In genomic region chr7:27685220-27685619, GRCm38 (mm10) we compare ENCODE assay signal across 11 mouse cellular contexts. TPM values are rescaled to one million over a fixed set of nuclear protein-coding genes. Genes with fewer than 3 reads are reported as not detected.
DNase-seq lines count a peak whose midpoint lies in the region; ATAC-seq lines count a peak whose summit lies in the region.
"Had no signal": no experiment of that assay in that cellular context is flagged by ENCODE, and none has a peak within 500 bp of the region (broad histone marks: within the 10 kb centered on the region; RNA-seq: fewer than 3 reads in every experiment).

No protein-coding gene starts in this region.

- H3K4me3 ChIP-seq in kidney, embryonic 14.5 days (ENCODE audit: low read length): no peak overlapping the region
- H3K4me3 ChIP-seq in embryonic facial prominence, embryonic 12.5 days: no peak overlapping the region
- peak overlapping the region; percentile 32 for H3K4me3 ChIP-seq in hindbrain, embryonic 10.5 days
- H3K4me3 ChIP-seq in midbrain, embryonic 15.5 days: peak overlapping the region; percentile 29

- no peak for DNase-seq in kidney, adult 18-20 months
- DNase-seq in hindbrain, embryonic 10.5 days (ENCODE audit: low spot score): no peak
- no peak for DNase-seq in layer of hippocampus, postnatal 36 days
- no peak for DNase-seq in urinary bladder, adult 18-20 months (ENCODE audit: low spot score in 2 of 2)
- DNase-seq: thymus, postnatal 25 days had no signal

- no peaks in the 10 kb centered on the region for H3K27me3 ChIP-seq in kidney, embryonic 14.5 days (ENCODE audit: control insufficient read depth, insufficient read depth, low read length)
- H3K27me3 ChIP-seq in embryonic facial prominence, embryonic 12.5 days: no peaks in the 10 kb centered on the region
- no peaks in the 10 kb centered on the region for H3K27me3 ChIP-seq in hindbrain, embryonic 10.5 days (ENCODE audit: insufficient read depth, poor library complexity, severe bottlenecking)
- no peaks in the 10 kb centered on the region for H3K27me3 ChIP-seq in midbrain, embryonic 15.5 days (replicated peaks)

- no peaks in the 10 kb centered on the region for H3K36me3 ChIP-seq in kidney, embryonic 14.5 days (ENCODE audit: control insufficient read depth, insufficient read depth, low read length)
- no peaks in the 10 kb centered on the region for H3K36me3 ChIP-seq in embryonic facial prominence, embryonic 12.5 days
- no peaks in the 10 kb centered on the region for H3K36me3 ChIP-seq in hindbrain, embryonic 10.5 days
- no peaks in the 10 kb centered on the region for H3K36me3 ChIP-seq in midbrain, embryonic 15.5 days (replicated peaks)

- 32% methylated on average over 5 of the region's 5 CpGs for WGBS in kidney, embryonic 14.5 days
- WGBS in embryonic facial prominence, embryonic 12.5 days: 41% methylated on average over 5 of the region's 5 CpGs
- WGBS in hindbrain, embryonic 10.5 days: 45% methylated on average over 5 of the region's 5 CpGs
- WGBS in midbrain, embryonic 15.5 days: 35% methylated on average over 5 of the region's 5 CpGs

- no peak overlapping the region for H3K27ac ChIP-seq in kidney, embryonic 14.5 days (ENCODE audit: low read depth, low read length)
- no peak overlapping the region for H3K27ac ChIP-seq in embryonic facial prominence, embryonic 12.5 days
- peak overlapping the region; percentile 67; the same call in 1 of the 2 replicates for H3K27ac ChIP-seq in hindbrain, embryonic 10.5 days
- H3K27ac ChIP-seq in midbrain, embryonic 15.5 days: no peak overlapping the region

- H3K4me1 ChIP-seq in kidney, embryonic 14.5 days (ENCODE audit: control insufficient read depth, insufficient read depth, low read length): peaks cover 8% of the 10 kb centered on the region; the same call in 1 of the 2 replicates
- 0 out of 2 replicates have a peak, but pooled peaks cover 13% of the 10 kb centered on the region for H3K4me1 ChIP-seq in embryonic facial prominence, embryonic 12.5 days
- peaks cover 20% of the 10 kb centered on the region for H3K4me1 ChIP-seq in hindbrain, embryonic 10.5 days (replicated peaks)
- peaks cover 18% of the 10 kb centered on the region for H3K4me1 ChIP-seq in midbrain, embryonic 15.5 days

- H3K4me2 ChIP-seq in kidney, embryonic 14.5 days (replicated peaks; ENCODE audit: low read depth, low read length): 0 out of 2 replicates have a peak overlapping the region, but pooled peaks have one; percentile 8
- H3K4me2 ChIP-seq in embryonic facial prominence, embryonic 12.5 days (replicated peaks): peak overlapping the region; percentile 23
- peak overlapping the region; percentile 50 for H3K4me2 ChIP-seq in midbrain, embryonic 15.5 days

- no peaks in the 10 kb centered on the region for H3K9me3 ChIP-seq in kidney, embryonic 14.5 days (ENCODE audit: control insufficient read depth, low read length)
- H3K9me3 ChIP-seq in embryonic facial prominence, embryonic 12.5 days: no peaks in the 10 kb centered on the region
- no peaks in the 10 kb centered on the region for H3K9me3 ChIP-seq in hindbrain, embryonic 10.5 days
- no peaks in the 10 kb centered on the region for H3K9me3 ChIP-seq in midbrain, embryonic 15.5 days

- no peak for ATAC-seq in kidney, embryonic 14.5 days (ENCODE audit: low FRiP score, low TSS enrichment)
- no peak for ATAC-seq in embryonic facial prominence, embryonic 12.5 days (ENCODE audit: insufficient number of reproducible peaks, insufficient read depth, low FRiP score, low TSS enrichment)
- ATAC-seq in midbrain, embryonic 15.5 days (replicated peaks): no peak
- ATAC-seq in erythroid progenitor cell, adult 5-6 weeks (replicated peaks; ENCODE audit: low FRiP score, poor library complexity, severe bottlenecking): no peak
- ATAC-seq: lung, postnatal 0 days had no signal

- no peak overlapping the region; the same call in 1 of the 2 replicates for H3K9ac ChIP-seq in kidney, embryonic 14.5 days (ENCODE audit: low read depth, low read length)
- no peak overlapping the region for H3K9ac ChIP-seq in embryonic facial prominence, embryonic 12.5 days
- H3K9ac ChIP-seq in midbrain, embryonic 15.5 days: no peak overlapping the region; the same call in 1 of the 2 replicates

RNA-seq across cellular contexts. Expression of gene Zfp607b, which starts 3.9 kb away (rescaled TPM):
- polyA plus RNA-seq in kidney, embryonic 14.5 days (2014; fragmentation: Nextera tagmentation; extraction: Ambion mirVana): 4.2 and 4.3 TPM in 2 replicates
- 4.0 and 5.8 TPM in 2 replicates for polyA plus RNA-seq in embryonic facial prominence, embryonic 12.5 days (2016; fragmentation: Nextera tagmentation; extraction: Ambion mirVana)
- 5.2 and 6.6 TPM in 2 replicates for polyA plus RNA-seq in hindbrain, embryonic 10.5 days (2016; fragmentation: Nextera tagmentation; extraction: Ambion mirVana)
- polyA plus RNA-seq in midbrain, embryonic 15.5 days (2015; fragmentation: Nextera tagmentation; extraction: Ambion mirVana): 17.0 and 18.3 TPM in 2 replicates
- not detected in 2 replicates for total RNA-seq in erythroid progenitor cell, adult 5-6 weeks (2015; ENCODE audit: low replicate concordance)
- 1.7 TPM in 1 of 2 replicates, not detected in the other for total RNA-seq in erythroid progenitor cell, adult 5-6 weeks (2017; ENCODE audit: low replicate concordance)
- 10 to 100 TPM; 10.0 to 10.3 TPM for total RNA-seq in layer of hippocampus, postnatal 36 days (2021)

RNA-seq across cellular contexts. Expression of gene Map3k10, which starts 10.8 kb away (rescaled TPM):
- polyA plus RNA-seq in kidney, embryonic 14.5 days (2014; fragmentation: Nextera tagmentation; extraction: Ambion mirVana): 7.7 and 9.4 TPM in 2 replicates
- 14.0 and 16.6 TPM in 2 replicates for polyA plus RNA-seq in embryonic facial prominence, embryonic 12.5 days (2016; fragmentation: Nextera tagmentation; extraction: Ambion mirVana)
- 8.3 and 10.6 TPM in 2 replicates for polyA plus RNA-seq in hindbrain, embryonic 10.5 days (2016; fragmentation: Nextera tagmentation; extraction: Ambion mirVana)
- 17.2 and 19.9 TPM in 2 replicates for polyA plus RNA-seq in midbrain, embryonic 15.5 days (2015; fragmentation: Nextera tagmentation; extraction: Ambion mirVana)
- total RNA-seq in erythroid progenitor cell, adult 5-6 weeks (2015; ENCODE audit: low replicate concordance): 0.72 and 6.7 TPM in 2 replicates
- 0.13 TPM in 1 of 2 replicates, not detected in the other for total RNA-seq in erythroid progenitor cell, adult 5-6 weeks (2017; ENCODE audit: low replicate concordance)
- 100 to 1,000 TPM; 177 to 185 TPM for total RNA-seq in layer of hippocampus, postnatal 36 days (2021)

RNA-seq across cellular contexts. Expression of gene Ttc9b, which starts 31.5 kb away (rescaled TPM):
- polyA plus RNA-seq in kidney, embryonic 14.5 days (2014; fragmentation: Nextera tagmentation; extraction: Ambion mirVana): 0.20 TPM in 1 of 2 replicates, not detected in the other
- 2.5 and 3.6 TPM in 2 replicates for polyA plus RNA-seq in embryonic facial prominence, embryonic 12.5 days (2016; fragmentation: Nextera tagmentation; extraction: Ambion mirVana)
- 3.3 and 10.9 TPM in 2 replicates for polyA plus RNA-seq in hindbrain, embryonic 10.5 days (2016; fragmentation: Nextera tagmentation; extraction: Ambion mirVana)
- 71.9 and 74.4 TPM in 2 replicates for polyA plus RNA-seq in midbrain, embryonic 15.5 days (2015; fragmentation: Nextera tagmentation; extraction: Ambion mirVana)
- total RNA-seq in erythroid progenitor cell, adult 5-6 weeks (2015; ENCODE audit: low replicate concordance): not detected in 2 replicates
- total RNA-seq in erythroid progenitor cell, adult 5-6 weeks (2017; ENCODE audit: low replicate concordance): not detected in 2 replicates
- total RNA-seq in layer of hippocampus, postnatal 36 days (2021): 10 to 100 TPM; 45.8 to 48.2 TPM
- total RNA-seq: heart, postnatal 25 days had no signal
- polyA plus RNA-seq: lung, postnatal 0 days had no signal

RNA-seq across cellular contexts. Expression of gene Zfp60, which starts 46.0 kb away (rescaled TPM):
- 26.7 and 41.5 TPM in 2 replicates for polyA plus RNA-seq in kidney, embryonic 14.5 days (2014; fragmentation: Nextera tagmentation; extraction: Ambion mirVana)
- 55.8 and 57.1 TPM in 2 replicates for polyA plus RNA-seq in embryonic facial prominence, embryonic 12.5 days (2016; fragmentation: Nextera tagmentation; extraction: Ambion mirVana)
- 55.2 and 62.2 TPM in 2 replicates for polyA plus RNA-seq in hindbrain, embryonic 10.5 days (2016; fragmentation: Nextera tagmentation; extraction: Ambion mirVana)
- 125 and 128 TPM in 2 replicates for polyA plus RNA-seq in midbrain, embryonic 15.5 days (2015; fragmentation: Nextera tagmentation; extraction: Ambion mirVana)
- 0.36 and 6.3 TPM in 2 replicates for total RNA-seq in erythroid progenitor cell, adult 5-6 weeks (2015; ENCODE audit: low replicate concordance)
- total RNA-seq in erythroid progenitor cell, adult 5-6 weeks (2017; ENCODE audit: low replicate concordance): 0.39 and 2.8 TPM in 2 replicates
- 10 to 100 TPM; 33.5 to 38.7 TPM for total RNA-seq in layer of hippocampus, postnatal 36 days (2021)

Comparison
In these comparisons a context has a peak if more than half of its experiments do, and no peak if none do; other contexts are left out.
1. H3K4me3 ChIP-seq: peak in hindbrain, embryonic 10.5 days (single experiment) and midbrain, embryonic 15.5 days (single experiment); none in kidney, embryonic 14.5 days (single experiment) and embryonic facial prominence, embryonic 12.5 days (single experiment).
2. Peak in every context shown above with its lines, with median percentiles within 50 percentile points of each other: H3K4me2 ChIP-seq.